Mouse (Mus musculus) small intestine, adult 2 months (tissue): ENCODE results near the gene Enthd1. TPM values are rescaled to one million over a fixed set of nuclear protein-coding genes. Genes with fewer than 3 reads are reported as not detected.

Source experiments
- H3K27ac ChIP-seq: fragments of 200-500 bp; 2 replicates; pipeline ENCODE4 v1.5.1; 2012; ENCODE audit warnings: low read depth, low read length, control low read depth, inconsistent platforms; ENCODE audit not compliant: insufficient read depth
- H3K27me3 ChIP-seq: fragments of 200-500 bp; 2 replicates; pipeline ENCODE4 v1.6.1; 2012; ENCODE audit warnings: mild to moderate bottlenecking, moderate library complexity, low read length, inconsistent platforms; ENCODE audit not compliant: control insufficient read depth, insufficient read depth
- H3K36me3 ChIP-seq: fragments of 200-500 bp; 2 replicates; pipeline ENCODE4 v1.6.1; 2012; ENCODE audit warnings: mild to moderate bottlenecking, low read length, control low read depth, inconsistent platforms; ENCODE audit not compliant: control insufficient read depth, insufficient read depth
- H3K4me1 ChIP-seq: fragments of 200-500 bp; 2 replicates; pipeline ENCODE4 v1.6.1; 2012; ENCODE audit warnings: low read length, inconsistent platforms, mixed read lengths; ENCODE audit not compliant: control insufficient read depth, insufficient read depth, insufficient read length
- H3K4me3 ChIP-seq: fragments of 200-500 bp; 2 replicates; pipeline ENCODE4 v1.5.1; 2012; ENCODE audit warnings: low read depth, mild to moderate bottlenecking, control low read depth, inconsistent platforms, low read length, moderate library complexity
- CTCF ChIP-seq: fragments of 200-500 bp; IDR thresholded peaks from 2 replicates; pipeline ENCODE4 v1.5.1; 2012; ENCODE audit warnings: low read depth, mild to moderate bottlenecking, control low read depth, inconsistent platforms, low read length, moderate library complexity, mixed read lengths; ENCODE audit not compliant: insufficient replicate concordance, insufficient read length; ENCODE audit errors: extremely low read depth
- POLR2A ChIP-seq: fragments of 200-500 bp; IDR thresholded peaks from 2 replicates; pipeline ENCODE4 v1.6.1; 2012; ENCODE audit warnings: low read depth, mild to moderate bottlenecking, control low read depth, inconsistent platforms, low read length, moderate library complexity
- WGBS: fragments of 180-500 bp; shearing (Covaris S2); methylation state at CpG from one replicate; pipeline ENCODE4 v1.1.7; 2018; 5-methylcytosine and 5-hydroxymethylcytosine counted together
- polyA plus RNA-seq: library from polyadenylated mRNA; depleted of rRNA; stranded (reverse); fragments of >200 nt; gene quantifications from 2 replicates; pipeline ENCODE4 v1.2.3, GENCODE M21; 2012

Enthd1 gene
- polyA plus RNA-seq, 1 experiment, result not detected

- peaks cover 3% of the 10 kb centered on the region; the same call in 1 of the 2 replicates for H3K27me3 ChIP-seq
- TF ChIP-seq POLR2A (no peak), CTCF (no peak)
- H3K4me1 ChIP-seq, result no peaks in the 10 kb centered on the region
- H3K36me3 ChIP-seq, result no peaks in the 10 kb centered on the region
- no peak overlapping the region for H3K27ac ChIP-seq
- WGBS, result 73% methylated on average over 9 of the region's 9 CpGs
- H3K4me3 ChIP-seq, result no peak overlapping the region
Observed at GRCm38 (mm10) chr15:80460011-80460410, 104.9 kb downstream of the Enthd1 start.

GRCm38 (mm10) chr15:80457984-80458383 is 107.0 kb downstream of the Enthd1 start:
- TF ChIP-seq POLR2A (no peak), CTCF (no peak)
- Histone ChIP-seq H3K4me1 (no peaks in the 10 kb centered on the region), H3K27ac (no peak overlapping the region), H3K27me3 (peaks cover 3% of the 10 kb centered on the region; the same call in 1 of the 2 replicates), H3K36me3 (no peaks in the 10 kb centered on the region), H3K4me3 (no peak overlapping the region)
- WGBS, result 76% methylated on average over 3 of the region's 3 CpGs

- 83% methylated on average over 6 of the region's 6 CpGs for WGBS
- no peak overlapping the region for H3K27ac ChIP-seq
- no peaks in the 10 kb centered on the region for H3K27me3 ChIP-seq
- no peaks in the 10 kb centered on the region for H3K4me1 ChIP-seq
- TF ChIP-seq CTCF (no peak), POLR2A (no peak)
- no peak overlapping the region for H3K4me3 ChIP-seq
- no peaks in the 10 kb centered on the region for H3K36me3 ChIP-seq
Observed at GRCm38 (mm10) chr15:80454486-80454885, 110.5 kb downstream of the Enthd1 start.

- H3K27ac ChIP-seq, result no peak overlapping the region
- no peak overlapping the region for H3K4me3 ChIP-seq
- H3K36me3 ChIP-seq, result no peaks in the 10 kb centered on the region
- no peaks in the 10 kb centered on the region for H3K4me1 ChIP-seq
- no peaks in the 10 kb centered on the region for H3K27me3 ChIP-seq
- TF ChIP-seq POLR2A, result no peak
- no peak for TF ChIP-seq CTCF
- 49% methylated on average over 16 of the region's 16 CpGs for WGBS
Observed at GRCm38 (mm10) chr15:80452425-80452824, 112.5 kb downstream of the Enthd1 start.

GRCm38 (mm10) chr15:80445956-80446687 is 118.8 kb downstream of the Enthd1 start:
- H3K27ac ChIP-seq, result no peak overlapping the region
- H3K4me3 ChIP-seq, result no peak overlapping the region
- no peak for TF ChIP-seq POLR2A
- TF ChIP-seq CTCF, result no peak
- WGBS, result 69% methylated on average over 15 of the region's 15 CpGs
- no peaks in the 10 kb centered on the region for H3K4me1 ChIP-seq
- no peaks in the 10 kb centered on the region for H3K27me3 ChIP-seq
- no peaks in the 10 kb centered on the region for H3K36me3 ChIP-seq

- Histone ChIP-seq H3K4me1 (no peaks in the 10 kb centered on the region), H3K4me3 (no peak overlapping the region), H3K36me3 (no peaks in the 10 kb centered on the region), H3K27me3 (no peaks in the 10 kb centered on the region), H3K27ac (no peak overlapping the region)
- whole genome bisulfite sequencing, result 57% methylated on average over 6 of the region's 6 CpGs
- TF ChIP-seq CTCF, result no peak
- no peak for TF ChIP-seq POLR2A
Observed at GRCm38 (mm10) chr15:80440195-80440594, 124.8 kb downstream of the Enthd1 start.

- no peaks in the 10 kb centered on the region for H3K27me3 ChIP-seq
- no peak overlapping the region for H3K4me3 ChIP-seq
- 82% methylated on average over 9 of the region's 9 CpGs for WGBS
- H3K27ac ChIP-seq, result no peak overlapping the region
- no peak for TF ChIP-seq POLR2A
- no peak for TF ChIP-seq CTCF
- no peaks in the 10 kb centered on the region for H3K4me1 ChIP-seq
- no peaks in the 10 kb centered on the region for H3K36me3 ChIP-seq
Observed at GRCm38 (mm10) chr15:80438423-80438822, 126.5 kb downstream of the Enthd1 start.
